Mouse (Mus musculus): ENCODE results near the gene Trim2. TPM values are rescaled to one million over a fixed set of nuclear protein-coding genes. Genes with fewer than 3 reads are reported as not detected.
A peak's percentile ranks its signal among the peaks of the same experiment; 100 is the strongest.

The Trim2 gene
- total RNA-seq (2021): 100 to 1,000 TPM; 190 to 200 TPM
- long read RNA-seq, experiment 1, full-length matches to known transcripts: 41 of 82 reads
- long read RNA-seq, experiment 1, partial matches to known transcripts: 30 of 82 reads
- long read RNA-seq, experiment 1, other reads (novel, unspliced or antisense): 11 of 82 reads
- long read RNA-seq, experiment 2, full-length matches to known transcripts: 36 of 76 reads
- long read RNA-seq, experiment 2, partial matches to known transcripts: 12 of 76 reads
- long read RNA-seq, experiment 2, other reads (novel, unspliced or antisense): 28 of 76 reads

GRCm38 (mm10) chr3:84306777-84307176 is at the start of gene Trim2:
TSS of gene Trim2 (minus strand) at chr3:84306877.
- intact Hi-C loops (cut with DNase I): no loop called here
- DNase-seq (ENCODE audit: low spot score in 2 of 2): no peak

DNA sequence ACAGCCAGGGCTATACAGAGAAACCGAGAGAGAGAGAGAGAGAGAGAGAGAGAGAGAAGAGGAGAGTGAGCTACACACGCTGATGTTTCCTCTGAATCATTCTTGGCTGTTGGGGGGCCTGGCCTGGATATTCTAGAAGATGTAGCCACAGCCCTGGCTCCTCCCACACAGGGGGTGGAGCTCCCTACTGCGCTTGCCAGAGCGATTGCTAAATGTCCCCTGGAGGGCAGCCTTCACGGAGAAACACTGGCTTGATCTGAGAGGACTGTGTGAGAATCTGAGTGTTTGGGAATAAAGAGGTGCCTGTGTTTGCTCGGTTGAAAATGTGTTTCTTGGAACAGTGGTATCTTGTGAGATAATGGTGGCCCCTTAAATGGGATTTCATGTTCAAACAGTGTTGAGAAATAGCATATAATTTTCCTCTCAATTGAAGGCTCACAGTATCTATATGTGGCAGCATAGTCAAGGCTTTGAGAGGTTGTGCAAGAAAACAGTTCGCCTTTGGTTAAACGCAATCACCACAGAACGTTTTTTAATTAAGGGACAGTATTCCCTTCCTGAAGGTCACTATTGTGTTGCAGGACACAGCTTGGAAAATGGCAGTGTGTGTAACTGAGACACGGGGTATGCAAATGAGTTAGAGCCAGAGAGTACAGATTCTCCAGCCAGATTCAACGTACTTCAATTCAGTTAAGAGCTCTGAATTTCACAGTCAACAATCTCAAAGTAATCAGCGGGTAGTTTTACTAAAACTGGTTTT is 49.4 kb upstream of the Trim2 start:
- DNase-seq (ENCODE audit: low spot score in 2 of 2): peak; percentile 47 to 69
- intact Hi-C loops (cut with DNase I): loop anchor here (10.0 kb wide), 2 partner anchors 129 to 189 kb away; partner anchors contain the start of gene Fhdc1

DNA sequence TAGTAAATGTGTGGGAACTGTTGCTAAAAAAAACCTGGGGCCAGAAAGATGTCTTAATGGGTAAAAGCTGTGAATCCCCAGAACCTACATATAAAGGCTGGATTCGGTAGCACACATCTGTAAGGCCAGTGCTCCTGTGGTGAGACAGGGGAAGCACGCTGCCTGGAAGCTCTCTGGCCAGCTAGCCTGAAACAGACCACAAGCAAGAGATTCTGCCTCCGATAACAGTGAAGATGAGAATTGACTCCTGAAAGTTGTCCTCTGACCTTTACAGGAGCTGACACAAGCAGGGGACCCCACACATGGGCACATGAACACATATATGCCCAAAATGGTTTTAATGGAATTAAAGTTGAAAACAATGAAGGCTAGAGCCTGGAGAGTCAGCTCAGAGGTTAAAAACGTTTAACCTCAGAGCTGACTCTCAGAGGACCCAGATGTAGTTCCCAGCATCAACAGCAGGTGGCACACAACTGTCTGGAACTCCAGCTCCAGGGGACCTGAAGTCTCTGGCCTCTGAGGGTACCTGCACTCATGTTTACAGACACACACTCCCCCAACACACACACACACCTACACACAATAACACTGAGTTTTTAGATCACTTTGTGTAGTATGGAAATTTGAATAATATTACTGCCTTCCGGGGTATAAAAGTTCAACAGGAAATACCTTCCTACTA is 45.8 kb upstream of the Trim2 start:
- DNase-seq (ENCODE audit: low spot score in 2 of 2): peak in 1 of 2 experiments; percentile 76
- intact Hi-C loops (cut with DNase I): loop anchor here (10.0 kb wide), 2 partner anchors 132 to 192 kb away; partner anchors contain the start of gene Fhdc1

DNA sequence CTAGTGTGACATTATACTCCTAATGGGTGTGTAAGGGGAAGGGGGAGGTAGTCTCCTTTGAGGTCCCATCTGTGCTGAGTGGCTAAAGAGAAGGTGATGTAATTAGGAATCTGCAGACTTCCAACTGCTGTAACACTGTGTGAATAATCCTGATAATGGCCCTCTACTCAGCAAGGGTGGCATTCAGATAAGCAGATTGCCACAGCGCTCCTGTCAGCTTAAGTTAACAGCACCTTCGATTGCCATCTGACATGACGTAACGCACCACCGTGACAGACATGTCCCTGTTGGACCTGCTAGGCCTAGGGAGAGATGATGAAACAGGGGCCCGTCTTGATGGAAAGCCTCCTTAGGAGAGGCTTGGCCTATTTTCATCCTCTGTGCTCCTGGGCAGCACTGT is 43.6 kb upstream of the Trim2 start:
- DNase-seq (ENCODE audit: low spot score in 2 of 2): no peak
- intact Hi-C loops (cut with DNase I): loop anchor here (10.0 kb wide), 2 partner anchors 134 to 194 kb away; partner anchors contain the start of gene Fhdc1

DNA sequence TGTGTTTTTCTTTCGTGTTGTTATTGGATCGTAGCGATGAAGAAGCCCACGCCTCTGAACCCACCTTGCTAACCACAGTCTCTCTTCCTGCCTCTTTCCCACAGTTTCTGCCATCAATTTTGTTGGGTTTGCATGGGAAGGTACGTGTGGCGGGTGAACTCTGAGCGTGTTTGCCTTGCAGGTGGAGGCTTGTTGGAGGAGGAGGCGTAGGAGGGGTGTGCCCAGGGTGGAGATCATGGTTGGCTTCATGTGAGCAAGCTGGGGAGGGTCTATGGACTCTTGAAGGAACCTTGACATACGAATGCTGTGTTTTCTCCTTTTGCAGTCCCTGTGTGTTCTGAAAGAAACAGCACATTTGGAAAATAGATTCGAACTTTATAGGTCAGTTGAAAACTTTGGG is 43.1 kb upstream of the Trim2 start:
- DNase-seq (ENCODE audit: low spot score in 2 of 2): no peak
- intact Hi-C loops (cut with DNase I): loop anchor here (10.0 kb wide), 2 partner anchors 135 to 195 kb away; partner anchors contain the start of gene Fhdc1

DNA sequence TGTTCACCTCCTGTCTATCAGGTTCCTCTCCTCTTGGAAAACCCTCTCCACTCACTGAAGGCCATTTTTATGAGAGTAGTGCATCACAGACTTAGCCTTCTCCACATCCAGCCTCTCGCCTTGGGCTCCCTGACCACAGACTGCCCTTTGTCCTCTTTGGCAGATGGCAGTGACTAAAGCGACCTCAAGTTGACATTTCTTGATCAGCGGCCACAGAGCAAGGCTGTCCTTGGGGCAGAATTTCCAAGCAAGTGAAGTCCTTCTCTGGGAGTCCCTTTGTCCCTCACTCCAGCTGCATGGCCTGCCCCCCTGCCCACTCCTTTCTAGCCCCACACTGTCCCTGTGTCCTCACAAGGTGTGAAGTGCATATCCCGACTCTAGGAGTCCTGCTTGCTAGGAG is 40.7 kb upstream of the Trim2 start:
- intact Hi-C loops (cut with DNase I): no loop called here

DNA sequence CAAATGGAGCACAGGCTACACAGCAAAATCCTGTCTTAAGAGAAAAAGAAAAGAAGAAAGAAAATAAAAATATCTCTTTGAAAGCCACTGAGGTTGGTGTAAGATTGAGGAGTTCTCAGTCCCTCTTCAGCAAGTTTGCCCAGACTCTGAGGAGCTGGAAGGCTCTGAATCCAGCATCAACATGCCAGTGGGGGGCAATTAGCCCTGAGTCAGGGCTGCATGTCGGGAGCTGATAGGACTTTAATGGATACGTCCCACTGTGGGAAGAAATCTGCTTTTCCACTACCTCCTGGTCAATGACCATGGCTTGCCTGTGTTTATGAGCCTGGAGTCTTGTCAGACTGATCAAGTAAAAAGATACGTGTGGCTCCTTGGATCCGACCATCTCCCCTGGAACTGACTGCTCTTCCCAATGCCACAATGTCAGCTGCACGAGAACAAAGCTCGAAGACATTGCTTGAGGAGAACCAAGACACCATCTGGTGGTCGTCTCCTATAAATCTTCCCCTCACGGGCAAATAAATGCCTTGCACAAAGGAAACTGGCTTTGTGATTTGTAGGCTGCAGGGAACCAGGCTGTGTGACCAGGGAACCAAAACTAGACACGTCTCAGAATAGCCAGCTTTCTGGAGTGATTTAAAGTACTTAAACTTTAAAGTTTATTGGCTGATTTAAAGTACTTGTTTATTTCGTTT is 39.9 kb upstream of the Trim2 start:
- no peak for DNase-seq (ENCODE audit: low spot score in 2 of 2)
- intact Hi-C loops (cut with DNase I): no loop called here

More for the DNA sequence above, 40.7 kb upstream of the Trim2 start:
- DNase-seq (ENCODE audit: low spot score in 2 of 2): peak in 1 of 2 experiments; percentile 19

DNA sequence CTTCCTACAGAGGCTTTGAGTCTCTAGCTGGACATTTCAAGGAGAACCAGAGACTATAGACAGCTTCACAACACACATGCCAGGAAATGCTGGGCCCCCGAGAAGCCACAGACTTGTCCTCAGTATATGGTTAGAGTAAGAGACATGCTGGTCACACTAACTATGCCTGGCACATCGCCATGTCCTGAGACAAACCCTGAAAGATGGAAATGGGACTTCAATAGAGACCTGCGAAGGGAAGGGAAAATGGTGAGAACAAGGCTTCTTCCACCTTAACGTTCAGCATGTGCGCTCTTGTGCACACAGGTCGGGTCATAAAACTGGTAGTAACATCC is 38.9 kb upstream of the Trim2 start:
- no peak for DNase-seq (ENCODE audit: low spot score in 2 of 2)
- intact Hi-C loops (cut with DNase I): no loop called here

DNA sequence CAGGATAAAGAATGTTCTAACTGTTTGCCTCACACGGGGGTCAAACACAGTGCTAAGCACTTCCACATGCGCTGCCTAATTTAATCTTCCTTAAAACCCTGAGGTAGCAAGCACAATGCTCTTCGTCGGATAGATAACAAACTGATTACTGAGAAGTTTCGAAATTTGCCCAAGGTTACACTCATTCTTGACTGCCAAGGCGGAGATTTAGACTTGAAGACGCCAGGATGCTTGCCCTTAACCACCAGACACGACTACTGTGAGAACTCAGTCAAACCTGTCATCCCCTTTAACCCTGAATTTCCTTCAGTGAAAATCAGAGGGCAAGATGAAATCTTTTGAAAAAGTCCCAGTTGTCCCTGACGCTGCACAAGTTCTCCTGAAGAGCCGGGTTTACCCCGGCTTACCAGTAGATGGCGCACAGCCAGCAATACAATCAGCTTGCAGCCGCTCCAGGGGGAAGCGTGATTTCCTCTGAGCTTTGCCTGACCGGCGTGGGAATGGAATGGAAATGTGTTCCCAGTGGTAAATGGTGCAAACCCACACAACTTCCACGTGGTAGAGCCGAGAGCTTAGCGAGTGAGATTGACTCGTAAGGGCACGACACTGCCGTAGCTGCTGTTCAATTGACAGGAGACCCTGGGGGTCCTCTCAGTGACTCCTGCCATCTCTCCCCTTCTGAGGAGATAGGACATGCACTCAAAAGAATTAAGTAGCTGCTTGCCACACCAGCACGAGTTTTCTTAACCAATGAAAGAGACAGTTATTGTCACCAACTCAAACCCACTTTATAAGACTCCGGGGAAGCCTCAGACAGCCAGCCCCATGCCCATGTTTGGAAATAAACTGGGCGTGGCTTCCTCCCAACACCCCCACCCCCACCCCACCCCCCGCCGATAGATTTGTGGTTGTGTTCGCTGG is 38.3 kb upstream of the Trim2 start:
- peak; percentile 91 to 93 for DNase-seq (ENCODE audit: low spot score in 2 of 2)
- intact Hi-C loops (cut with DNase I): no loop called here

DNA sequence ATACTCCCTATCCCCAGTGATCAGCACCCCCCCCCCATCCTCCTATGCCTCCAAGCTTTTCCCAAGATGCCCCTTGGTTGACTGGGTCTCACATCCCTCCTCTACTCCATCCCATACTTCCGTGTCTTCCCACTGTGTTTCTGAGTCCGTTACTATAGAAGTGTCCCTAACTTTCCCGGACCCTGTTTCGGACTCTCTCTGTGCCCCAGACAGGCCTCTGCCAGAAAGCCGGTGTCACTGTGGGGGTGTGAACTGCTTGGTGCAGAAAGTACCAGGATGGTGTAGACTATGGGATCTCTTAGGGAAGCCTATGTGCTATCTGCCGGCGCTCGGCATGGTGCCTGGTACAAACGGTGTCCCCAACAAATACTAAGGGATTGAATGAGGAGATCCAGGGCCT is 36.4 kb upstream of the Trim2 start:
- intact Hi-C loops (cut with DNase I): no loop called here
- no peak for DNase-seq (ENCODE audit: low spot score in 2 of 2)

DNA sequence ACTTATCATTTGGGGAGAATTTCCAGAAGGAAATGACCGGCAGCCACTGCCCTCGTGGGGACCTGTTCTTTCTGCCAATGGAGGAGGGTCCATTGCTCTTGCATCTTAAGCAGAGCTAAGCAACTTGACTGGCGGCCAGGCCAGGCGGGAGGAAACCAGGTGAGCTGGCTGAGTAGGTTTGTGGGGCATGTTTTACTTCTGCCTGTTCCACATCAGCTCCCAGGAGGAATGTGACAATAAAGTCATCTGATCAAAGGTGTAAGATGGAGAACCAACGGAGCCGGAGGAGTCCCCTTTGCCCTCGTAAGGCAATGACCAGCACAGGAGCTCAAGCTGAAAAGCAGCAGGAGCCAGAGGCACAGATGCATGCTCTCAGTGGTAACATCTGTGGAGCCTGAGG is 35.1 kb upstream of the Trim2 start:
- intact Hi-C loops (cut with DNase I): no loop called here
- no peak for DNase-seq (ENCODE audit: low spot score in 2 of 2)

DNA sequence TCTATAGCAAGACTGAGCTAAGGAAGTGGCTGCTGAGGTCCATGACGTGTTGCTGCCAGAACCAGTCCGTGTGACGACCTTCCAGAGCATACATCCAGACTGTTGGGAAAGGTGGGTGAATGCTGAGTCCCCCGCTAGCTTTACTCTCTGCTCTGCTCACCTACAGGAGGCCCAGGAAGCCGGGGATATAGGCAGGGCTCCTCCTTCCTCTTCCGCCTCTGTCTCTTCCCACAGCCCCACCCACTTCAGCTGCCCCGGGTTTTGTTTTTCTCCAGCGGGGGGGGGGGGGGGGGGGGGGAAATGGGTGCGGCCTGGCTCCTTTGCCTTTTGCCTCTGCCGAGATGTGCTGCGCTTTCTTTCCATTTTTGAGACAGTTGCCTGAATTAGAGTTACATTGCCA is 30.9 kb upstream of the Trim2 start:
- intact Hi-C loops (cut with DNase I): no loop called here
- DNase-seq (ENCODE audit: low spot score in 2 of 2): no peak

DNA sequence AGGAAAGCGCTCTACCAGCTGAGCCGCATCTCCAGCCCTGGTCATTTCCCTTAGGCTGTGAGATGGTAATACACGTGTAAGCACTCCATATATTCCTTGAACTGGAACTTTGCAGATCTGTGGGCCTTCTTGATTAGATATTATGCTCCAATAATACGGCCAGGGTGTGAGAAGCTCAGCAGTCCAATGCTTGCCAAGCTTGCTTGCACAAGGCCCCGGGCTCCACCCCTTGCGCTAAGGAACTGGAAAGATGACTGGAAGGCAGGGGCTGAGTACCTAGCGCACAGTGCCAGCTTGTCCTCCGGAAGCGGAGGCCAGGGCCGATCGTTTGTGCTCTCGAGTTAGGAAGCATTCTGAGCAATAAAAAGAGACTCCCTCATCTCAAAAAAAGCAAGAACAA is 29.7 kb upstream of the Trim2 start:
- intact Hi-C loops (cut with DNase I): no loop called here
- no peak for DNase-seq (ENCODE audit: low spot score in 2 of 2)

DNA sequence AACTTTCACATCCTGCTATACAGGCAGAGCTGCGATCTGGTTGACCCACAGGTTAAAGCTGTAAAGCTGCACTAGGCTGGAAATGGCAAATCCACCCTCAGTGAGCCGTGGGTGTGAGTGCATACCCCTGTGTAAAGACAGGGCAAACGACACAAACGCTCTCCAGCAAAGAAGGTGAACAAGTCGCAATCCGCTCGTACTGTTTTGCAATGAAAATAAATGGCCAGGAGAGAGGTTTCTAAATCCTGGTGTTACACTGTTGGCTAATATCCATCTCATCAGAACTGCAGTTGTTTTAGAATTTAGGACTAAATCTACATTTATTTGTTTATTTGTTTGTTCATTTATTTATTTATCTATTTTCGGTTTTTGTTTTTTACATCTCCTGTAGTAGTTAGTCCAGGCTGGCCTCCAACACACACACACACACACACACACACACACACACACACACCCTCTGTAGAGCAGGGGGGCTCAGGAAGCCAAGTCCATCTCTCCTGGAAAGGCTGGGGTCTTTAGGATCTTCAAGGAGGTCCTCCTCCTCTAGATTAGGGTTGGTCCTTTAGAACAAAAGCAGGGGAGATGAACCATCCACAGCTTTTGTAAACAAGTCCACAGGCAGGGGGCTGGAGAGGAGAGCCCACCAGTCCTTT is 28.9 kb upstream of the Trim2 start:
- intact Hi-C loops (cut with DNase I): no loop called here
- DNase-seq (ENCODE audit: low spot score in 2 of 2): no peak

- no peak for DNase-seq (ENCODE audit: low spot score in 2 of 2)
- intact Hi-C loops (cut with DNase I): no loop called here
Observed at GRCm38 (mm10) chr3:84334771-84335420, 28.2 kb upstream of the Trim2 start.

- peak; percentile 39 to 60 for DNase-seq (ENCODE audit: low spot score in 2 of 2)
Observed at GRCm38 (mm10) chr3:84333400-84334349, 27.0 kb upstream of the Trim2 start.

DNA sequence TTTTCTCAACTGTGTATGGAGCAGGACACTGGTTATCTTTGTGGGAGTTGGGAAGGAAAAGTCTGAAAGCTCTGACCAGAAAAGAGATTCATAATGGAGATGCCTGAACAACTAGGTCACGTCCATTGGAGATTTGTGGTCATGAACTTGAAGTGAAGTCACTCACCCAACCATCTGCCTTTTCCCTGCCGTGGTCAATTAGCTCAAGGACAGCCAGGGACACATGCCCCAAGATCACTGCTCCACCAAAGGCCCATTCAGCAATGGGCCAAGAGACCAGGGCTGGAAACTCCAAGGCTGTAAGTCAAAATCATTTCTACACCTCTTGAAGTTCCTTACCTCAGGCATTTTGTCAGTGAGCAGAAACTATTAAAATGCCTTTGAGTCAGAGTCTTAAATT is 23.5 kb upstream of the Trim2 start:
- intact Hi-C loops (cut with DNase I): no loop called here
- no peak for DNase-seq (ENCODE audit: low spot score in 2 of 2)

More at GRCm38 (mm10) chr3:84333400-84334349, 27.0 kb upstream of the Trim2 start:
- intact Hi-C loops (cut with DNase I): no loop called here

Measured in left cerebral cortex, postnatal 14 days (tissue).